Mouse (Mus musculus) layer of hippocampus, postnatal 36 days (tissue): Measurements from ENCODE around the gene Lamtor3. TPM values are rescaled to one million over a fixed set of nuclear protein-coding genes. Genes with fewer than 3 reads are reported as not detected.
A peak's percentile ranks its signal among the peaks of the same experiment; 100 is the strongest.
"Not testable (repeated sequence)": the region's sequence is repeated elsewhere in the genome, so short reads cannot be mapped to it uniquely, and the experiment has no call there.

ENCODE experiments used
- DNase-seq, 2 experiments: peaks; one replicate each; pipeline ENCODE4 v3.0.0; 2022
- total RNA-seq, 2 experiments: library from RNA; stranded (reverse); gene quantifications; 2 replicates each; pipeline ENCODE4 v1.2.3; 2021

Gene Lamtor3
- total RNA-seq, result 10 to 100 TPM; 64.8 to 65.3 TPM

GRCm38 (mm10) chr3:137918172-137918931 lies at the start of gene Lamtor3:
Gene Lamtor3, plus strand, starts transcription at chr3:137918506.
- peak; percentile 85 to 86 for DNase-seq

GRCm38 (mm10) chr3:137869395-137869794 lies 48.9 kb upstream of the Lamtor3 start:
- DNase-seq, result no peak

- DNase-seq, result no peak
Measured at GRCm38 (mm10) chr3:137879313-137879712, 39.0 kb upstream of the Lamtor3 start.

- DNase-seq, result no peak
Measured at GRCm38 (mm10) chr3:137880109-137880748, 38.1 kb upstream of the Lamtor3 start.

GRCm38 (mm10) chr3:137881093-137881492 lies 37.2 kb upstream of the Lamtor3 start:
- no peak for DNase-seq

- DNase-seq, result no peak
Measured at GRCm38 (mm10) chr3:137887961-137888360, 30.3 kb upstream of the Lamtor3 start.

- no peak for DNase-seq
Measured at GRCm38 (mm10) chr3:137891089-137891488, 27.2 kb upstream of the Lamtor3 start.

- no peak for DNase-seq
Measured at GRCm38 (mm10) chr3:137892118-137892517, 26.2 kb upstream of the Lamtor3 start.

- DNase-seq, result no peak
Measured at GRCm38 (mm10) chr3:137893789-137894188, 24.5 kb upstream of the Lamtor3 start.

GRCm38 (mm10) chr3:137895196-137895595 lies 23.1 kb upstream of the Lamtor3 start:
- no peak for DNase-seq

GRCm38 (mm10) chr3:137896386-137896785 lies 21.9 kb upstream of the Lamtor3 start:
- DNase-seq, result no peak

GRCm38 (mm10) chr3:137896867-137897266 lies 21.4 kb upstream of the Lamtor3 start:
- DNase-seq, result no peak

- DNase-seq, result no peak
Measured at GRCm38 (mm10) chr3:137897685-137898084, 20.6 kb upstream of the Lamtor3 start.

- peak in 1 of 2 experiments; percentile 20 for DNase-seq
Measured at GRCm38 (mm10) chr3:137900149-137900548, 18.2 kb upstream of the Lamtor3 start.

- no peak for DNase-seq
Measured at GRCm38 (mm10) chr3:137913093-137913492, 5.2 kb upstream of the Lamtor3 start.

GRCm38 (mm10) chr3:137914567-137914966 lies 3.7 kb upstream of the Lamtor3 start:
- DNase-seq, result not testable (repeated sequence)

GRCm38 (mm10) chr3:137917694-137918171 lies 573 bp upstream of the Lamtor3 start:
- no peak for DNase-seq

GRCm38 (mm10) chr3:137918932-137919311 lies 616 bp downstream of the Lamtor3 start:
- DNase-seq, result no peak

- DNase-seq, result no peak
Measured at GRCm38 (mm10) chr3:137919398-137919797, 1.1 kb downstream of the Lamtor3 start.

- DNase-seq, result no peak
Measured at GRCm38 (mm10) chr3:137920594-137920993, 2.3 kb downstream of the Lamtor3 start.

GRCm38 (mm10) chr3:137927010-137927409 lies 8.7 kb downstream of the Lamtor3 start:
- DNase-seq, result no peak

GRCm38 (mm10) chr3:137929940-137930339 lies 11.6 kb downstream of the Lamtor3 start:
- DNase-seq, result no peak

GRCm38 (mm10) chr3:137932748-137933147 lies 14.4 kb downstream of the Lamtor3 start:
- DNase-seq, result no peak

GRCm38 (mm10) chr3:137933986-137934385 lies 15.7 kb downstream of the Lamtor3 start:
- no peak for DNase-seq
